Mouse (Mus musculus): Measurements from ENCODE around the gene Cib2.

GRCm38 (mm10) chr9:54568732-54569131 lies 8.7 kb upstream of the Cib2 start:
- TF ChIP-seq CTCF (IDR thresholded peaks at IDR 0.05; ENCODE audit: borderline replicate concordance, insufficient read depth, low read length) (no peak), POLR2A (IDR thresholded peaks at IDR 0.05; ENCODE audit: low read depth, low read length) (no peak)

Data from embryonic fibroblast, embryonic 13.5 days (primary cell).